Mouse (Mus musculus) brain, embryonic 14.5 days (tissue): ENCODE measurements at regions not wholly inside any gene's neighbourhood (a gene's known extent, or its start where the extent isn't known, plus 50 kb on each side); places are given as distances from the start of the nearest gene placed in this dataset.

Experiments
- CTCF ChIP-seq: fragments of 200-500 bp; IDR thresholded peaks from 2 replicates; pipeline ENCODE4 v1.5.1; 2012; ENCODE audit warnings: inconsistent platforms, mild to moderate bottlenecking, moderate library complexity, borderline replicate concordance; ENCODE audit not compliant: insufficient read depth, insufficient read length; ENCODE audit errors: extremely low read depth
- POLR2A ChIP-seq: fragments of 200-500 bp; IDR thresholded peaks from 2 replicates; pipeline ENCODE4 v1.6.1; 2012; ENCODE audit warnings: mild to moderate bottlenecking, inconsistent platforms, borderline replicate concordance; ENCODE audit not compliant: poor library complexity, insufficient read depth, insufficient read length, severe bottlenecking; ENCODE audit errors: extremely low read depth

DNA sequence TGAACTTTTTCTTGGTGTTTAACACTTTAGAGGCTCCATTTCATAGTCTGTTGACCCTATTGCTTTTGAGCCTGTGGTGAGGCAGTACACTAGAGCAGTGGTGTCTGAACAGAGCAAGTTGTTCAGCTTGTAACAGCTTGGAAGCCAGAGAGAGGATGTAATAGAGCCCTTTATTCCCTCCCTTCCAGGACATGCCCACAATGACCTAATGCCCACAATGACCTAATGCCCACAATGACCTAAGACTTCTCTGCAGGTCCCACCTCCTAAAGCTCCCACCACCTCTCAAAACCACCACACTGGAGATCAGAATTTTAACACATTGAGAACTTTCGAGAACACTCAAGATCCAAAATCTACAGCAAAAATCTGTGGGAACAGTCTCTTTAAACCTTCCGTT lies 115.6 kb downstream of the S1pr1 start:
- TF ChIP-seq CTCF = no peak
- TF ChIP-seq POLR2A = no peak
